Mouse (Mus musculus): Measurements from ENCODE around the gene BC017158. TPM values are rescaled to one million over a fixed set of nuclear protein-coding genes. Genes with fewer than 3 reads are reported as not detected.
A peak's percentile ranks its signal among the peaks of the same experiment; 100 is the strongest.
"Not testable (repeated sequence)": the region's sequence is repeated elsewhere in the genome, so short reads cannot be mapped to it uniquely, and the experiment has no call there.

BC017158 gene
- polyA plus RNA-seq (2012; rRNA removed), result 29.4 and 37.8 TPM in 2 replicates

GRCm38 (mm10) chr7:128297617-128298480 is at the start of gene BC017158:
BC017158 (minus strand) TSS chr7:128298170.
- DNase-seq, result peak; percentile 94
- H3K36me3 ChIP-seq (ENCODE audit: control insufficient read depth, insufficient read depth, low read length), result no peaks in the 10 kb centered on the region
- no peaks in the 10 kb centered on the region for H3K27me3 ChIP-seq (replicated peaks; ENCODE audit: control insufficient read depth, insufficient read depth, low read length)
- no peaks in the 10 kb centered on the region; the same call in 1 of the 2 replicates for H3K4me1 ChIP-seq (ENCODE audit: control insufficient read depth, insufficient read depth, low read length)
- TF ChIP-seq POLR2A (IDR thresholded peaks at IDR 0.05; ENCODE audit: low read depth, low read length) (no peak), CTCF (conservative IDR thresholded peaks at IDR 0.05; ENCODE audit: insufficient read depth, insufficient read length, low read depth, low read length) (no peak)
- peak within 1 kb of the TSS; percentile 17; the same call in 1 of the 2 replicates for H3K27ac ChIP-seq (ENCODE audit: insufficient read depth, low read depth, low read length)
- under 1% methylated on average over 47 of the region's 47 CpGs for WGBS
- peak within 1 kb of the TSS; percentile 72 for H3K4me3 ChIP-seq (ENCODE audit: insufficient read depth, low read depth, low read length)

GRCm38 (mm10) chr7:128346991-128347390 is 49.0 kb upstream of the BC017158 start:
- Histone ChIP-seq H3K4me1 (ENCODE audit: control insufficient read depth, insufficient read depth, low read length) (peaks cover 14% of the 10 kb centered on the region; the same call in 1 of the 2 replicates), H3K27ac (ENCODE audit: insufficient read depth, low read depth, low read length) (no peak overlapping the region), H3K36me3 (ENCODE audit: control insufficient read depth, insufficient read depth, low read length) (no peaks in the 10 kb centered on the region), H3K27me3 (replicated peaks; ENCODE audit: control insufficient read depth, insufficient read depth, low read length) (no peaks in the 10 kb centered on the region), H3K4me3 (ENCODE audit: insufficient read depth, low read depth, low read length) (no peak overlapping the region)
- WGBS, result 83% methylated on average over 8 of the region's 8 CpGs
- no peak for TF ChIP-seq POLR2A (IDR thresholded peaks at IDR 0.05; ENCODE audit: low read depth, low read length)
- no peak for TF ChIP-seq CTCF (conservative IDR thresholded peaks at IDR 0.05; ENCODE audit: insufficient read depth, insufficient read length, low read depth, low read length)
- DNase-seq, result no peak

- DNase-seq, result no peak
- H3K27ac ChIP-seq (ENCODE audit: insufficient read depth, low read depth, low read length), result no peak overlapping the region
- H3K4me3 ChIP-seq (ENCODE audit: insufficient read depth, low read depth, low read length), result no peak overlapping the region
- H3K27me3 ChIP-seq (replicated peaks; ENCODE audit: control insufficient read depth, insufficient read depth, low read length), result no peaks in the 10 kb centered on the region
- WGBS, result 69% methylated on average over 2 of the region's 2 CpGs
- no peaks in the 10 kb centered on the region for H3K36me3 ChIP-seq (ENCODE audit: control insufficient read depth, insufficient read depth, low read length)
- no peak for TF ChIP-seq POLR2A (IDR thresholded peaks at IDR 0.05; ENCODE audit: low read depth, low read length)
- no peak for TF ChIP-seq CTCF (conservative IDR thresholded peaks at IDR 0.05; ENCODE audit: insufficient read depth, insufficient read length, low read depth, low read length)
- peaks cover 14% of the 10 kb centered on the region; the same call in 1 of the 2 replicates for H3K4me1 ChIP-seq (ENCODE audit: control insufficient read depth, insufficient read depth, low read length)
These were observed 48.6 kb upstream of the BC017158 start for GRCm38 (mm10) chr7:128346522-128346921.

- Histone ChIP-seq H3K36me3 (ENCODE audit: control insufficient read depth, insufficient read depth, low read length) (no peaks in the 10 kb centered on the region), H3K27me3 (replicated peaks; ENCODE audit: control insufficient read depth, insufficient read depth, low read length) (no peaks in the 10 kb centered on the region), H3K4me1 (ENCODE audit: control insufficient read depth, insufficient read depth, low read length) (peaks cover 14% of the 10 kb centered on the region; the same call in 1 of the 2 replicates), H3K27ac (ENCODE audit: insufficient read depth, low read depth, low read length) (no peak overlapping the region), H3K4me3 (ENCODE audit: insufficient read depth, low read depth, low read length) (no peak overlapping the region)
- 89% methylated on average over 6 of the region's 6 CpGs for WGBS
- no peak for DNase-seq
- TF ChIP-seq POLR2A (IDR thresholded peaks at IDR 0.05; ENCODE audit: low read depth, low read length) (no peak), CTCF (conservative IDR thresholded peaks at IDR 0.05; ENCODE audit: insufficient read depth, insufficient read length, low read depth, low read length) (no peak)
These were observed 47.7 kb upstream of the BC017158 start for GRCm38 (mm10) chr7:128345691-128346090.

GRCm38 (mm10) chr7:128344928-128345653 is 47.1 kb upstream of the BC017158 start:
- H3K4me3 ChIP-seq (ENCODE audit: insufficient read depth, low read depth, low read length), result no peak overlapping the region
- H3K27ac ChIP-seq (ENCODE audit: insufficient read depth, low read depth, low read length), result no peak overlapping the region
- DNase-seq, result peak; percentile 81
- H3K36me3 ChIP-seq (ENCODE audit: control insufficient read depth, insufficient read depth, low read length), result no peaks in the 10 kb centered on the region
- WGBS, result 53% methylated on average over 6 of the region's 6 CpGs
- H3K27me3 ChIP-seq (replicated peaks; ENCODE audit: control insufficient read depth, insufficient read depth, low read length), result no peaks in the 10 kb centered on the region
- peaks cover 10% of the 10 kb centered on the region; the same call in 1 of the 2 replicates for H3K4me1 ChIP-seq (ENCODE audit: control insufficient read depth, insufficient read depth, low read length)
- peak; percentile 98; the same call in 1 of the 2 replicates for TF ChIP-seq CTCF (conservative IDR thresholded peaks at IDR 0.05; ENCODE audit: insufficient read depth, insufficient read length, low read depth, low read length)
- no peak for TF ChIP-seq POLR2A (IDR thresholded peaks at IDR 0.05; ENCODE audit: low read depth, low read length)

GRCm38 (mm10) chr7:128344488-128344887 is 46.5 kb upstream of the BC017158 start:
- Histone ChIP-seq H3K4me1 (ENCODE audit: control insufficient read depth, insufficient read depth, low read length) (peaks cover 6% of the 10 kb centered on the region; the same call in 1 of the 2 replicates), H3K4me3 (ENCODE audit: insufficient read depth, low read depth, low read length) (no peak overlapping the region), H3K36me3 (ENCODE audit: control insufficient read depth, insufficient read depth, low read length) (no peaks in the 10 kb centered on the region), H3K27ac (ENCODE audit: insufficient read depth, low read depth, low read length) (no peak overlapping the region), H3K27me3 (replicated peaks; ENCODE audit: control insufficient read depth, insufficient read depth, low read length) (no peaks in the 10 kb centered on the region)
- WGBS, result 75% methylated on average over 7 of the region's 7 CpGs
- TF ChIP-seq CTCF (conservative IDR thresholded peaks at IDR 0.05; ENCODE audit: insufficient read depth, insufficient read length, low read depth, low read length) (no peak), POLR2A (IDR thresholded peaks at IDR 0.05; ENCODE audit: low read depth, low read length) (no peak)
- DNase-seq, result no peak

GRCm38 (mm10) chr7:128342691-128343090 is 44.7 kb upstream of the BC017158 start:
- DNase-seq; H3K4me1 ChIP-seq (ENCODE audit: control insufficient read depth, insufficient read depth, low read length); H3K27me3 ChIP-seq (replicated peaks; ENCODE audit: control insufficient read depth, insufficient read depth, low read length); H3K36me3 ChIP-seq (ENCODE audit: control insufficient read depth, insufficient read depth, low read length); H3K27ac ChIP-seq (ENCODE audit: insufficient read depth, low read depth, low read length); H3K4me3 ChIP-seq (ENCODE audit: insufficient read depth, low read depth, low read length): not testable (repeated sequence)
- WGBS, result 70% methylated on average over 9 of the region's 10 CpGs

GRCm38 (mm10) chr7:128340321-128340720 is 42.4 kb upstream of the BC017158 start:
- H3K36me3 ChIP-seq (ENCODE audit: control insufficient read depth, insufficient read depth, low read length); H3K27ac ChIP-seq (ENCODE audit: insufficient read depth, low read depth, low read length); H3K4me3 ChIP-seq (ENCODE audit: insufficient read depth, low read depth, low read length); H3K4me1 ChIP-seq (ENCODE audit: control insufficient read depth, insufficient read depth, low read length); H3K27me3 ChIP-seq (replicated peaks; ENCODE audit: control insufficient read depth, insufficient read depth, low read length); DNase-seq: not testable (repeated sequence)
- 69% methylated on average over 9 of the region's 9 CpGs for WGBS

Data from kidney, adult 2 months (tissue).